Mouse (Mus musculus): ENCODE data around the gene Cenpc1.

- TF ChIP-seq POLR2A (IDR thresholded peaks at IDR 0.05; ENCODE audit: insufficient read length, low read depth) = no peak
- no peak for TF ChIP-seq SRF (IDR thresholded peaks at IDR 0.05; ENCODE audit: control insufficient read depth, insufficient read length, low read depth)
- no peak for TF ChIP-seq USF1 (IDR thresholded peaks at IDR 0.05; ENCODE audit: low read depth)
- TF ChIP-seq MYOG (IDR thresholded peaks at IDR 0.05; ENCODE audit: control insufficient read depth in 1 of 3, insufficient read depth in 1 of 3, insufficient read length in 2 of 3, low read depth in 2 of 3) = no peak
- no peak for TF ChIP-seq TCF12 (IDR thresholded peaks at IDR 0.05; ENCODE audit: insufficient read depth, poor library complexity, severe bottlenecking)
- no peak for TF ChIP-seq MAX (IDR thresholded peaks at IDR 0.05; ENCODE audit: low read depth)
- no peak for TF ChIP-seq E2F4 (IDR thresholded peaks at IDR 0.05; ENCODE audit: insufficient read depth)
These were observed 78.5 kb downstream of the Cenpc1 start for GRCm38 (mm10) chr5:85986734-85987515.

Measured in myocyte (in vitro differentiated cells).